Mouse (Mus musculus) naive thymus-derived CD4-positive, alpha-beta T cell, adult 5 months (primary cell): ENCODE measurements around the gene Tmem51. TPM values are rescaled to one million over a fixed set of nuclear protein-coding genes. Genes with fewer than 3 reads are reported as not detected.

Experiments
- polyA plus RNA-seq: library from polyadenylated mRNA; unstranded; fragments of 100-300 nt; shearing (Covaris generic); gene quantifications from one replicate; pipeline ENCODE4 v1.2.1, GENCODE M21; 2017

Tmem51 gene
- polyA plus RNA-seq = not detected

DNA sequence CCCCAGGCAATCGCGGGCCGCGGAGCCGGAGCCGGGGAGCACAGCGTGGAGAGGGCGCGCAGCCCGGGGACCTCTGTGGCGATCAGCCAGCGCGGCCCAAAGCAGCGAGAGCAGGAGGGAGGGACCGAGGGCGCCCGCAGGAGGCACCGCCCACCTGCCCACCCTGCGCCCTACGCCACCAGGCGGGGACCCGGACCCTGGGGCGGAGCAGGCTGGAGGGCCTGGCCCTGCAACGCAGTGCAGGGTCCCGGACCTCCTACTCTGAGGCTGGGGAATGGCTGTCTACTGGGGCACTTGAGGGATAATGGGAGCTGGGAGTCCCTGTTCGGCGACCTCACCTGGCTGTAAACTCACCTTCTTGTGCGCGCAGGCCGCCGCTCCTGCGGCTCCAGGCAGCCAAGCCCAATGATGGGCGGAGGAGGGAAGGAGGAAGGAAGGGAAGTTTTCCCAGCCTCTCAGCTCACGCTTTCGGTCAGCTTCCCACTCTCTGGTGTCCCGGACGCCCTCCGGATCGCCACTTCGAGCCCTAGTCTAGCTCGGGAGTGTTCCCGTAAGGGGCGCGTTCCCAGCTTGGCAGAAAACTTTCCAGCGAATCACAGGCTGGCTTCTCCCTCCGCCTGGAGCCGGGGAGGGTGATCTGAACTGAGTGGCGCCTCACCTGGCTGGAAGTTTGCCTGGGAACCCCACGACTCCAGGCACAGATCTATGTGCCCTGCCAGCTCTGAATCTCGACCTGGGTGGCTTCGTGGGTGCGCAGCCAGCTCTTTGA is at the start of gene Tmem51:
Gene Tmem51 (minus strand): TSS at position 174 of the 769 bp plus-strand sequence.

GRCm38 (mm10) chr4:142014659-142015608 is 69.2 kb downstream of the Tmem51 start, which contains the start of gene Fhad1:
Gene Fhad1, minus strand, starts transcription at chr4:142015082.

Other genes starting within 250 kb of the Tmem51 start
- not detected for gene Ctrc, start 237.9 kb downstream of the Tmem51 start, polyA plus RNA-seq
- gene Efhd2, start 209.4 kb downstream of the Tmem51 start, polyA plus RNA-seq = 59.9 TPM
- gene Fhad1, start 69.2 kb downstream of the Tmem51 start, polyA plus RNA-seq = not detected
- gene Kazn, start 155.1 kb upstream of the Tmem51 start, polyA plus RNA-seq = not detected